Mouse (Mus musculus) G1E (cell line): ENCODE data around the gene Nelfb. TPM values are rescaled to one million over a fixed set of nuclear protein-coding genes. Genes with fewer than 3 reads are reported as not detected.

Experiments used
- ATAC-seq: 2 replicates; pipeline ENCODE4 v1.8.0; 2016; ENCODE audit warnings: mild to moderate bottlenecking; ENCODE audit not compliant: insufficient number of reproducible peaks, poor library complexity, low FRiP score, severe bottlenecking; ENCODE audit errors: extremely low read depth
- DNase-seq: peaks from one replicate; pipeline ENCODE4 v3.0.0; 2012; ENCODE audit warnings: low spot score
- H3K27me3 ChIP-seq: 2 replicates; pipeline ENCODE4 v1.6.1; 2012; ENCODE audit warnings: mild to moderate bottlenecking, low read length, inconsistent platforms; ENCODE audit not compliant: insufficient read depth
- H3K36me3 ChIP-seq: replicated peaks from 2 replicates; pipeline ENCODE3; 2012; ENCODE audit warnings: mild to moderate bottlenecking, inconsistent platforms
- H3K4me1 ChIP-seq: 2 replicates; pipeline ENCODE4 v1.6.1; 2012; ENCODE audit warnings: low read depth, low read length, inconsistent platforms, mixed read lengths; ENCODE audit not compliant: insufficient read depth
- H3K4me3 ChIP-seq: 2 replicates; pipeline ENCODE4 v1.5.1; 2012; ENCODE audit warnings: low read depth, mild to moderate bottlenecking, inconsistent platforms, low read length, moderate library complexity, mixed read lengths
- H3K9me3 ChIP-seq: replicated peaks from 2 replicates; pipeline ENCODE4 v1.6.1; 2012; ENCODE audit warnings: inconsistent platforms
- CTCF ChIP-seq: IDR thresholded peaks from 2 replicates; pipeline ENCODE4 v1.5.1; 2012; ENCODE audit warnings: low read depth, low read length, inconsistent platforms, mixed read lengths
- GATA1 ChIP-seq: IDR thresholded peaks from 2 replicates; pipeline ENCODE4 v1.6.1; 2012; ENCODE audit warnings: borderline replicate concordance, low read length, inconsistent platforms, mixed read lengths
- GATA2 ChIP-seq: IDR thresholded peaks from 2 replicates; pipeline ENCODE4 v1.6.1; 2012; ENCODE audit warnings: low read depth, low read length, inconsistent platforms, borderline replicate concordance
- POLR2AphosphoS5 ChIP-seq: IDR thresholded peaks from 2 replicates; pipeline ENCODE4 v1.6.1; 2012; ENCODE audit warnings: low read depth, low read length, inconsistent platforms; ENCODE audit not compliant: insufficient replicate concordance
- TAL1 ChIP-seq: conservative IDR thresholded peaks from 2 replicates; pipeline ENCODE4 v1.6.1; 2012; ENCODE audit warnings: low read depth, low read length, inconsistent platforms, mixed read lengths
- polyA plus RNA-seq: library from polyadenylated mRNA; stranded (reverse); fragments of >175 nt; gene quantifications from 2 replicates; pipeline ENCODE4 v1.2.3, GENCODE M21; 2012
- total RNA-seq, 2 experiments: library from RNA; stranded (forward) in 1 of 2; stranded (reverse) in 1 of 2; fragments of 200-1000 nt in 1 of 2; fragments of >200 nt in 1 of 2; fragmentation: Nextera tagmentation in 1 of 2; gene quantifications; 2 replicates each; pipeline ENCODE4 v1.2.3; 2014 to 2017

The Nelfb gene
- total and polyA plus RNA-seq, 3 experiments, result 26.9 to 80.7 (median 54.6) TPM

DNA sequence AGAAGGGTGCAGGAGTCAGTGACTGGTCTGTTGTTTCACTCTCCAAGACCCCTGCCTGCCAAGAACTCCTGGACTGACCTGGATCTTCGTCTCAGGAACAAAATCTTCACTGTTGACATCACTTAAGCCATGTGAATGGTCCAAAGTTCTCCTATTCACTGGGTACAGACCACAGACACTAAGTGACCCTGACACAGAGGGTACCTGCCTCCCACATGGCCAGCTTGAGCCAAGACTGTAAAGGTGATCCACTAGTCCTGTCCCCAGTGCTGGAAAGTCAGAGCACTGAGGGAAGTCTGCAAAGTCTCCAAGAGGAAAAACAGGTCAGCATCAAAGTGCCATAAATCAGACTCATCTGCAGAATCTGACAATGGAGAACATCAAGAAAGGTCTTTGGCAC lies 3.7 kb downstream of the Nelfb start:
- H3K4me3 ChIP-seq, result no peak overlapping the region
- no peaks in the 10 kb centered on the region for H3K9me3 ChIP-seq
- ATAC-seq (no peak), DNase-seq (no peak)
- TF ChIP-seq POLR2AphosphoS5, result no peak
- TF ChIP-seq TAL1, result no peak
- no peak for TF ChIP-seq CTCF
- no peak for TF ChIP-seq GATA1
- TF ChIP-seq GATA2, result no peak
- no peaks in the 10 kb centered on the region for H3K27me3 ChIP-seq
- peaks cover 78% of the 10 kb centered on the region for H3K36me3 ChIP-seq
- peaks cover 53% of the 10 kb centered on the region for H3K4me1 ChIP-seq

DNA sequence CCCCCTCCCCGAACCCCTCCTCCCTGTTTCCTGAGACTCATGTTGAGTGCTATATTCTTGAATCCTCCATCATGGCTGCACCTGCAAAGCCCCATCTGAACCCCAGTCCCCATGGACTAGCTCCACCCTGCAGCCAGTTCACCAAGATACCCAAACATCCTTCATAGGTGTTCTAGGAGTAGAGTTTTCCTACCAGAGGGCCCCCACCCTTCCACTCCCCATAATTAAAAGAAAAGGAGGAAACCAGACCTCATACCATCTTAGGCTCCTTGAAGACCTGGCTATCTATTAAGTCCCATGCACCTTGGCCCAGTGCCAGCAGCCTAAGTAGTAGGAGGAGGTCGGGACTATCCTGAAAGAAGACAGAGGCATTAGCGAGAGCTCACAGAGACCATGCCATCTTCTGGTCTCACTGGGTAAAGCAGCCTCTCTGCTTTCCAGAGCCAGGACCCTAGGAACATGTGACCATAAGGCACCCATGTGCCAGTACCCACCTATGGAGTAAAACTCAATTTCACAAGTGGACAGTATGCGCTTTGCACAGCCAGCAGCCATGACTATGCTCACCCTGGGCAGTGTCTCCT lies 7.6 kb downstream of the Nelfb start:
- DNase-seq, result no peak
- Histone ChIP-seq H3K36me3 (peaks cover 99% of the 10 kb centered on the region), H3K4me1 (peaks cover 32% of the 10 kb centered on the region), H3K4me3 (no peak overlapping the region), H3K9me3 (no peaks in the 10 kb centered on the region), H3K27me3 (no peaks in the 10 kb centered on the region)
- no peak; the same call in 1 of the 2 replicates for ATAC-seq
- no peak for TF ChIP-seq GATA2

DNA sequence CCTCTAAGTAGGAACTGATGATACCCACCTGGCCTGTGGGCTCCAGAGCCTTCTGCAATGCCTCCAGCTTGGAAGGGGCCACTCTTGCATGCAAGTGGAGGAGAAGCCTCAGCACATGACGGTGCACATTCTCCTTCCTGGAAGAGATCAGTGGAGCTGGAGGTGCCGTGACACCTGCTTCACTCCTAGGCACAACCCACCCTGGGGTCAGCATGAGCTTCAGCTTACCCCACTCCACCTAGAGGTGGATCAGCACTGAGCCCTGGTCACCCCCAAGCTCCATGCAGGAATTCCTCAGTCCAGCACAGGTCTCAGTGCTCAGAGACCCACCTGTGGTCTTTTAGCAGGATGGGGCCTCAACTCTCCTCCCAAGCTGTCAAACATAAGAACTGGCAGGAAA lies 10.7 kb downstream of the Nelfb start:
- Histone ChIP-seq H3K36me3 (peaks cover 83% of the 10 kb centered on the region), H3K9me3 (no peaks in the 10 kb centered on the region), H3K4me1 (peaks cover 35% of the 10 kb centered on the region)

GRCm38 (mm10) chr2:25197946-25198345 lies 13.3 kb downstream of the Nelfb start:
- H3K4me3 ChIP-seq, result no peak overlapping the region
- no peaks in the 10 kb centered on the region for H3K27me3 ChIP-seq
- peaks cover 59% of the 10 kb centered on the region for H3K4me1 ChIP-seq
- DNase-seq, result no peak
- TF ChIP-seq GATA1 (no peak), GATA2 (no peak), POLR2AphosphoS5 (no peak), TAL1 (no peak), CTCF (no peak)
- peaks cover 83% of the 10 kb centered on the region for H3K36me3 ChIP-seq
- no peaks in the 10 kb centered on the region for H3K9me3 ChIP-seq
- no peak for ATAC-seq

More for the DNA sequence above, 10.7 kb downstream of the Nelfb start:
- Histone ChIP-seq H3K4me3 (no peak overlapping the region), H3K27me3 (no peaks in the 10 kb centered on the region)
- TF ChIP-seq GATA1 (no peak), POLR2AphosphoS5 (no peak), GATA2 (no peak), CTCF (no peak), TAL1 (no peak)
- DNase-seq (no peak), ATAC-seq (no peak)

GRCm38 (mm10) chr2:25197191-25197590 lies 14.1 kb downstream of the Nelfb start:
- DNase-seq (no peak), ATAC-seq (no peak)
- Histone ChIP-seq H3K9me3 (no peaks in the 10 kb centered on the region), H3K4me1 (peaks cover 61% of the 10 kb centered on the region), H3K27me3 (no peaks in the 10 kb centered on the region), H3K4me3 (peak overlapping the region; percentile 73; the same call in 1 of the 2 replicates), H3K36me3 (peaks cover 77% of the 10 kb centered on the region)
- no peak for TF ChIP-seq TAL1
- no peak for TF ChIP-seq GATA1
- no peak for TF ChIP-seq CTCF
- TF ChIP-seq GATA2, result no peak
- TF ChIP-seq POLR2AphosphoS5, result no peak

GRCm38 (mm10) chr2:25196172-25196954 lies 14.9 kb downstream of the Nelfb start, which contains the start of gene Tor4a:
Gene Tor4a (minus strand): TSS chr2:25196886.
- H3K9me3 ChIP-seq, result no peaks in the 10 kb centered on the region
- TF ChIP-seq POLR2AphosphoS5 (no peak), GATA2 (no peak), TAL1 (no peak), GATA1 (no peak), CTCF (no peak)
- H3K36me3 ChIP-seq, result peaks cover 72% of the 10 kb centered on the region
- ATAC-seq (peak; percentile 74), DNase-seq (peak; percentile 92)
- H3K4me1 ChIP-seq, result peaks cover 61% of the 10 kb centered on the region
- H3K27me3 ChIP-seq, result no peaks in the 10 kb centered on the region
- peak within 1 kb of the TSS; percentile 73 for H3K4me3 ChIP-seq
